Mouse (Mus musculus): ENCODE data around the gene Gm20479.

The Gm20479 gene

GRCm38 (mm10) chr7:27337175-27337853 lies 19.9 kb downstream of the Gm20479 start, which contains the start of gene Ltbp4:
Gene Ltbp4, minus strand, starts transcription at chr7:27337692.
- in situ Hi-C loops (cut with MboI; ENCODE audit: unreplicated experiment in 2 of 2) = loop anchor here (5.0 to 10.0 kb wide), 6 partner anchors 157 to 345 kb away; partner anchors contain the start of gene Prx (in 1 of the 2)

GRCm38 (mm10) chr7:27335928-27336823 lies 21.0 kb downstream of the Gm20479 start:
- in situ Hi-C loops (cut with MboI; ENCODE audit: unreplicated experiment in 2 of 2) = loop anchor here (5.0 to 10.0 kb wide), 6 partner anchors 159 to 346 kb away; partner anchors contain the start of gene Prx (in 1 of the 2)

GRCm38 (mm10) chr7:27335011-27335720 lies 22.1 kb downstream of the Gm20479 start:
- in situ Hi-C loops (cut with MboI; ENCODE audit: unreplicated experiment in 2 of 2) = loop anchor here (5.0 to 10.0 kb wide), 6 partner anchors 160 to 347 kb away; partner anchors contain the start of gene Prx (in 1 of the 2)

GRCm38 (mm10) chr7:27334405-27334911 lies 22.8 kb downstream of the Gm20479 start:
- in situ Hi-C loops (cut with MboI; ENCODE audit: unreplicated experiment in 2 of 2) = loop anchor here (5.0 to 10.0 kb wide), 4 partner anchors 160 to 1582 kb away; partner anchors contain the start of genes Hnrnpul1 (in 1 of the 2) and Prx (in 1 of the 2)

- in situ Hi-C loops (cut with MboI; ENCODE audit: unreplicated experiment in 2 of 2) = loop anchor here (5.0 to 10.0 kb wide), 4 partner anchors 161 to 1581 kb away; partner anchors contain the start of genes Hnrnpul1 (in 1 of the 2) and Prx (in 1 of the 2)
These were observed 23.8 kb downstream of the Gm20479 start for GRCm38 (mm10) chr7:27333316-27333941.

GRCm38 (mm10) chr7:27332353-27333199 lies 24.6 kb downstream of the Gm20479 start:
- in situ Hi-C loops (cut with MboI; ENCODE audit: unreplicated experiment in 2 of 2) = loop anchor here (5.0 to 10.0 kb wide), 4 partner anchors 162 to 1580 kb away; partner anchors contain the start of genes Hnrnpul1 (in 1 of the 2) and Prx (in 1 of the 2)

GRCm38 (mm10) chr7:27331854-27332253 lies 25.4 kb downstream of the Gm20479 start:
- in situ Hi-C loops (cut with MboI; ENCODE audit: unreplicated experiment in 2 of 2) = loop anchor here (5.0 to 10.0 kb wide), 4 partner anchors 163 to 1580 kb away; partner anchors contain the start of genes Hnrnpul1 (in 1 of the 2) and Prx (in 1 of the 2)

GRCm38 (mm10) chr7:27331541-27331851 lies 25.7 kb downstream of the Gm20479 start:
- in situ Hi-C loops (cut with MboI; ENCODE audit: unreplicated experiment in 2 of 2) = loop anchor here (5.0 to 10.0 kb wide), 4 partner anchors 163 to 1579 kb away; partner anchors contain the start of genes Hnrnpul1 (in 1 of the 2) and Prx (in 1 of the 2)

GRCm38 (mm10) chr7:27330709-27331540 lies 26.3 kb downstream of the Gm20479 start:
- in situ Hi-C loops (cut with MboI; ENCODE audit: unreplicated experiment in 2 of 2) = loop anchor here (5.0 to 10.0 kb wide), 4 partner anchors 164 to 1579 kb away; partner anchors contain the start of genes Hnrnpul1 (in 1 of the 2) and Prx (in 1 of the 2)

GRCm38 (mm10) chr7:27329981-27330380 lies 27.2 kb downstream of the Gm20479 start:
- in situ Hi-C loops (cut with MboI; ENCODE audit: unreplicated experiment in 2 of 2) = loop anchor here (5.0 to 10.0 kb wide), 4 partner anchors 165 to 1578 kb away; partner anchors contain the start of genes Hnrnpul1 (in 1 of the 2) and Prx (in 1 of the 2)

GRCm38 (mm10) chr7:27329326-27329947 lies 27.8 kb downstream of the Gm20479 start:
- in situ Hi-C loops (cut with MboI; ENCODE audit: unreplicated experiment in 2 of 2) = no loop called here

GRCm38 (mm10) chr7:27328648-27329047 lies 28.6 kb downstream of the Gm20479 start:
- in situ Hi-C loops (cut with MboI; ENCODE audit: unreplicated experiment in 2 of 2) = no loop called here

- in situ Hi-C loops (cut with MboI; ENCODE audit: unreplicated experiment in 2 of 2) = no loop called here
These were observed 29.1 kb downstream of the Gm20479 start for GRCm38 (mm10) chr7:27328161-27328560.

- in situ Hi-C loops (cut with MboI; ENCODE audit: unreplicated experiment in 2 of 2) = no loop called here
These were observed 29.7 kb downstream of the Gm20479 start for GRCm38 (mm10) chr7:27327500-27327899.

- in situ Hi-C loops (cut with MboI; ENCODE audit: unreplicated experiment in 2 of 2) = no loop called here
These were observed 30.9 kb downstream of the Gm20479 start for GRCm38 (mm10) chr7:27326101-27326880.

- in situ Hi-C loops (cut with MboI; ENCODE audit: unreplicated experiment in 2 of 2) = no loop called here
These were observed 31.5 kb downstream of the Gm20479 start for GRCm38 (mm10) chr7:27325697-27326096.

Data from v-Abl transformed pro-B cells (cell line).